Mouse (Mus musculus): ENCODE measurements at regions not wholly inside any gene's neighbourhood (a gene's known extent, or its start where the extent isn't known, plus 50 kb on each side); places are given as distances from the start of the nearest gene placed in this dataset.

DNA sequence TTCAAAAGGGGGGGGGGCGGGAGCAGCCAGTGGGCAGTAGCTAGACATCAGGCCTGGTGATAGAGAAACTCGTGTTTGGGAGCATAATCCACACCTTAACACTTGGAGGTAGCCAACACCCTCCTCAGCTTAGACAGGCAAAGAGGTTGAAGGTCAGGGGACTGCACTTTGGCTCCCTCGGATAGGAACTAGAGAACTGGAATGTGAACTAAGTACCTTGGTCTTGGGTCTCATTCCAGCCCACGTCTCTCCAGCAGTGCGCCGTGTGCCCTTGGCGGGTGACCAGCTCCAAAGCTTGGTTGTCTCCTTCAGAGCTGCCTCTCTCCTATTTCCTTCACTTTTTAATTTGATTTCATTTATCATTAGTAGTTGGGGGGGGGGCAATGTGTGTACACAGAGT lies 73.0 kb upstream of the Arid1b start:
- in situ Hi-C loops (cut with MboI, MseI): no loop called here

DNA sequence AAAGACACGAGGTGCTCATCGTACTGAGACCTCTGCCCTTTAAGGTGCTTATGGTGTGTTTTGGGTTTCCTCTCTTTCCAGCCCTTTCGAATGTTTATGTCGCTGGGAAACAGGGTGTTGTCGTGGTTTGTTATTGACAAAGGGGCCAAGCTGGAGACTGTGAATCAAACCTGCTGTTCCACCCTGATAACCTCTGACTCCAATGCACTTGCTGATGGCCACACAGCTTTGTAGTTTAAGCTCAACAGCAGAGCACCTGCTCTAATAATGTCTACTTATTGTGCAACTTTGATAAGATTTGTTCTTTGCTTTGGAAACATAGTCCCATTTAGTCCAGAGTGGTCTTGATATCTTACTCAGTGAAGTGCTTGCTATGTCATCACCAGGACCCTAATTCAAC lies 65.5 kb upstream of the Arid1b start:
- in situ Hi-C loops (cut with MboI, MseI): no loop called here

DNA sequence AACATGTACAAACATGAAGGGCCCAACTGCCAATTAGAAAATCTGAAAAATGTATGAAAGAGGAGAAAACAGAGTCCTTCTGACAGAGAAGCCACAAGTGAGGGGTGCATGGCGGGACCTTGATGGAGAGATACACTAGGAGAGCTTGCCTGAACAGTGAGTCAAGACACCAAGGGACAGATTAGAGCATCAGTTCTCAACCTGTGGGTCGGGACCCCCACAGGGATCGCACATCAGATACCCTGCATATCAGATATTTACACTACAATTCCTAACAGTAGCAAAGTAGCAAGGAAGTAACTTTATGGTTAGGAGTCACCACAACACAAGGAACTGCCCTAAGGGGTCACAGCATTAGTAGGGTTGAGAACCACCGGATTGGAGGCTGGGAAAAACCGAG lies 58.9 kb upstream of the Arid1b start:
- in situ Hi-C loops (cut with MboI, MseI): no loop called here

DNA sequence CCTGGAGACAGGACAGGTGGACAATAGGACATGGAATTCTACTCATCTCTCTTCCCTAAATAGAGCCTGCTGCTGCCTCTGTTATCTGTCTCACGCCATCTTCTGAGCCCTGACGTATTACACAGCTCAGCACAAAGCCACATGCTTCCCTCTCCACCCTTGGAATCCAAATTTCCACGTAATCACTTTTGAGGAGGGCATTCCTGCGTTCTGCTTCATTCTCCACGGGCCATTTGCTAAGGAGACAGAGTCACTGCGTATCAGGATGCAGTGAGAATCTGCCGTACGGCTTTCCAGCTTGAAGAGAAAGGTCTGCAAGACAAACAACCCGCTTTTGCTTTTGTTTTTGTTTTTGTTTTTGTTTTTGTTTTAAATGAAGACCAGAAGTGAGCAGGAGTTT lies 53.5 kb upstream of the Arid1b start:
- in situ Hi-C loops (cut with MboI, MseI): no loop called here

DNA sequence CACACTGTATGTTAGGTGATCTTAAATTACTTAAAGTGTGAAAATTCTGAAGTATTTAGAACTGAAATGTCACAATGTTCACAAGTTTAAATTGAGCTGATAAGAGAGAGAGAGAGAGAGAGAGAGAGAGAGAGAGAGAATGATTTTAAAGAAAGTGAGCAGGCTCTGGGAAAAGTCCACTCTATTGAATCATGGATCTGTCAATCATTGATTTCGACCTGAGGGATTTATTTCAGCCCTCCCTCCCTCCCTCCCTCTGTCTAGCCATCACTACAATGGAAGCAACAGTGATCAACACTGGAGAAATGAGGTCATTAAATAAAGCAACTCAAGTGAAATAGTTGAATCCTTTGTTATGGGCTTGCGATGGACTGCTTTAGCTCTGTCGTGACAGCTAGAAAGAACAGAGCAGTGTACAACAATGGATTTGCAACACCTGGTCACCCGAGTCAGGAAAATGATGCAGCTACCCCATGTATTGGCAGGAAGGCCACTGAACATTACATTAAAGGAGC lies 52.8 kb upstream of the Arid1b start:
- in situ Hi-C loops (cut with MboI, MseI): no loop called here

DNA sequence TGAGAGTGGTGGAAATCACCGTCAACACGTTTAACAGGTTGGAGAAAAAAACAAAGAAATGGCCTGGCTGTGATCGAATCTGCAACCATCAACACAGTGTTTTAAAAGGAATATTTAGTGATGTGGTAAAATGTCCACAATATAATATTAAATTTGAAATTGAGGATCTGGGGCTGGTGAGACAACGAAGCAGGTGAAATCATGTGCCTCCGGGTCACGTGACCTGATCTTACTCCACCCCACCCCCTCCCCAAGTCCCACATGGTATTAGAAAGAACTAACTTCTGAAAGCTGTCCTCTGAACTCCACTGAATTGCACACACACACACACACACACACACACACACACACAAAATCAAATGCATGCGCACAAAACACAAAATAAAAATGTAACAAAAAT lies 51.3 kb upstream of the Arid1b start:
- in situ Hi-C loops (cut with MboI, MseI): no loop called here

All from T-helper 2 cell (primary cell).